Mouse (Mus musculus): ENCODE data around the gene Parvg. TPM values are rescaled to one million over a fixed set of nuclear protein-coding genes. Genes with fewer than 3 reads are reported as not detected.

Parvg gene
- 1.2 TPM for polyA plus RNA-seq (2014; fragmentation: Illumina TruSeq; extraction: RNeasy Lipid Tissue Mini Kit (QIAGEN cat#74804); ENCODE audit: low read depth, low replicate concordance)

DNA sequence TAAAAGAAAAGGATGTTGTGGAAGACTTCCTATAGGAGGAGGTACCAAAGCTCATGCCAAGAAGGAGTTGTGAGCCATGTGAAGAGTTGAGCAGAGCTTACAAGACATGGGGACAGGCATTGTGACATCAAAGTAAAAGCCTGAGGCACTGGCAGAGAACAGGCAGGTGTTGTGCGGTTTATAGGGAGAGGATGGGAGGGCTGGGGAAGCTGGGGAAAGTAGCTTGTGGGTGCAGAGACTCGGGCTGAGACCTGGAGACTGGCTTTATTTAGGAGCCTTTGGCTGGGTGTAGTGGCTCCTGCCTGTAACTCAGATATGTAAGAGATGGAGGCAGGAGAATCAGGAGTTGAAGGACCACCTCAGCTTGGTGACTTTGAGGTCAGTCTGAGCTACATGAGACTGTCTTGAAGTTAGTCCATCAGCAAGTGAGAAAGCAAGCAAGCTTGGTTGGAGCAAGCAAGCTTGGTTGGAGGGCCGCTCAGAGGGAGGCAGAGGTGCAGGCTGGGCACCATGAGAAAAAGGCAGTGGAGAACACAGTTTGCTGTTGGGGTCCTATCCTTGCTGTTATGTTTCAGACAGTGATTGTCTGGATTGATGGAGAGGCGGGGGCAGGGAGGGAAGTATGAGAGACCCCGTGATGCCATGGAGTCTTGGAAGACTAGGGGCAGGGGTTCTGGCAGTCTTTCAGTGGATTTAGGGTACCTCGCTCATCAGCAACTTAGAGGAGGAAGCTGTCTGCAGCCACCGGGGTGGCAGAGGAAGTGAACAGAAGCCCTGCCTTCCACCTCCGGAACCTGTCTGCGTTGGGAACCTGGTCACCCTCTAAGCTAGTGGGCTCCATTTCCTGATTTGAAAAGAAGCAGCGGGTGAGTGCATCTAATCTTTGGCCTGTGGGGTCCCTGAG lies at the start of gene Parvg:
Parvg (plus strand) TSS at position 61 of the 904 bp plus-strand sequence.

Other genes starting within 250 kb of the Parvg start
- 0.41 TPM for gene Sult4a1, start 218.3 kb upstream of the Parvg start, polyA plus RNA-seq (2014; fragmentation: Illumina TruSeq; extraction: RNeasy Lipid Tissue Mini Kit (QIAGEN cat#74804); ENCODE audit: low read depth, low replicate concordance)
- gene Pnpla5, start 200.9 kb upstream of the Parvg start, polyA plus RNA-seq (2014; fragmentation: Illumina TruSeq; extraction: RNeasy Lipid Tissue Mini Kit (QIAGEN cat#74804); ENCODE audit: low read depth, low replicate concordance): not detected
- not detected for gene Pnpla3, start 156.2 kb upstream of the Parvg start, polyA plus RNA-seq (2014; fragmentation: Illumina TruSeq; extraction: RNeasy Lipid Tissue Mini Kit (QIAGEN cat#74804); ENCODE audit: low read depth, low replicate concordance)
- gene Samm50, start 131.8 kb upstream of the Parvg start, polyA plus RNA-seq (2014; fragmentation: Illumina TruSeq; extraction: RNeasy Lipid Tissue Mini Kit (QIAGEN cat#74804); ENCODE audit: low read depth, low replicate concordance): 41.8 TPM
- 1.0 TPM for gene Parvb, start 92.0 kb upstream of the Parvg start, polyA plus RNA-seq (2014; fragmentation: Illumina TruSeq; extraction: RNeasy Lipid Tissue Mini Kit (QIAGEN cat#74804); ENCODE audit: low read depth, low replicate concordance)
- 3.1 TPM for gene Shisal1, start 123.1 kb downstream of the Parvg start, polyA plus RNA-seq (2014; fragmentation: Illumina TruSeq; extraction: RNeasy Lipid Tissue Mini Kit (QIAGEN cat#74804); ENCODE audit: low read depth, low replicate concordance)
- gene Rtl6, start 233.8 kb downstream of the Parvg start, polyA plus RNA-seq (2014; fragmentation: Illumina TruSeq; extraction: RNeasy Lipid Tissue Mini Kit (QIAGEN cat#74804); ENCODE audit: low read depth, low replicate concordance): 0.35 TPM